Mouse (Mus musculus): ENCODE measurements at regions not wholly inside any gene's neighbourhood (a gene's known extent, or its start where the extent isn't known, plus 50 kb on each side); places are given as distances from the start of the nearest gene placed in this dataset.

GRCm38 (mm10) chr13:51899319-51900042 lies 53.0 kb downstream of the Gadd45g start:
- Histone ChIP-seq H3K9me3 (peaks cover 4% of the 10 kb centered on the region), H3K27me3 (no peaks in the 10 kb centered on the region), H3K9ac (0 out of 2 replicates have a peak overlapping the region, but pooled peaks have one; percentile 31), H3K27ac (peak overlapping the region; percentile 39; the same call in 1 of the 2 replicates), H3K4me3 (no peak overlapping the region), H3K4me2 (replicated peaks) (no peak overlapping the region), H3K4me1 (peaks cover 22% of the 10 kb centered on the region), H3K36me3 (no peaks in the 10 kb centered on the region)
- WGBS: 38% methylated on average over 9 of the region's 9 CpGs
- no peak for ATAC-seq (ENCODE audit: low FRiP score, low read depth)

GRCm38 (mm10) chr13:51900043-51900440 lies 53.6 kb downstream of the Gadd45g start:
- H3K4me2 ChIP-seq (replicated peaks): no peak overlapping the region
- peaks cover 22% of the 10 kb centered on the region for H3K4me1 ChIP-seq
- H3K9ac ChIP-seq: no peak overlapping the region
- no peaks in the 10 kb centered on the region for H3K27me3 ChIP-seq
- H3K4me3 ChIP-seq: no peak overlapping the region
- 69% methylated on average over 3 of the region's 3 CpGs for WGBS
- no peak overlapping the region for H3K27ac ChIP-seq
- H3K9me3 ChIP-seq: peaks cover under 1% of the 10 kb centered on the region
- ATAC-seq (ENCODE audit: low FRiP score, low read depth): no peak
- H3K36me3 ChIP-seq: no peaks in the 10 kb centered on the region

DNA sequence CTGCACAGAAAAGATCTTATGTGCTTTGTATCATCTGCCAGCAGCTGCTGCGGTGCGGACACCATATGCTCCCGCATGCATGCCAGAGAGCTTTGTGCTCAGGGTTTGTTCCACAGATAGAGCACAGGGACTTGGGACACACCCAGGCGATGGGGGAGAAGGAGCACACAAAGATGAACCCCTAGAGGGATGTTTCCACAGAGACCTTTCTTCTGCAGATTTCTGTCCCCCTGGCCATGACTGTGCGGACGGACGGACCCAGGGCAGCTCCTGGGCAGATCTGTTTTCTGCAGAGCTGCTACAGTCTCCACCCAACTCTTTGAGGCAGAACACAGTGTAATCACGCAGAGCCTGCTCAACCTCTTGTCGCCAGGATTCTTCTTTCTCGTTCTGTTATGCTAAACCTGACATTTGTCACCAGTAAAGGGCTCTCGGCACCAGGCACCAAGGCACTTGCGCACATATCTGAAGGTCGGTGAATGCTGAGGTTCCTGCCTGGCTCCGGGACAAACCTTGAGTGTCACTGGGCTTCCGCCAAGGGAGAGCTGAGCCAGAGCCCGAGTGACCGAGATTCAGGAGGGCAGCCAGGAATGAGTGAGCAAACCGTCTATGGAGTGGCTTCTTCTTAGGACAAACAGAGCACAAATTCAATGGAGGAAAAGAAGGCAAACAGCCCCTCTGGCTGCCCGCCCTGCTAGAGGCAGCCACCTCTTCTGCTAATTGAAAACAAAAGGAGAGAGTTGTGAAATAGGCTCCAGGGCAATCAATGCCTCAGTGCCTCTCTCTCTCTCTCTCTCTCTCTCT lies 56.2 kb downstream of the Gadd45g start:
- H3K4me3 ChIP-seq: peak overlapping the region; percentile 9; the same call in 1 of the 2 replicates
- peak overlapping the region; percentile 58 for H3K4me2 ChIP-seq (replicated peaks)
- ATAC-seq (ENCODE audit: low FRiP score, low read depth): peak; percentile 20; the same call in 1 of the 2 replicates

GRCm38 (mm10) chr13:51903324-51903939 lies 57.0 kb downstream of the Gadd45g start:
- H3K36me3 ChIP-seq: no peaks in the 10 kb centered on the region
- peak; percentile 66 for ATAC-seq (ENCODE audit: low FRiP score, low read depth)
- WGBS: 14% methylated on average over 5 of the region's 11 CpGs
- H3K27me3 ChIP-seq: no peaks in the 10 kb centered on the region
- H3K9me3 ChIP-seq: no peaks in the 10 kb centered on the region
- no peak overlapping the region for H3K4me3 ChIP-seq
- H3K4me2 ChIP-seq (replicated peaks): peak overlapping the region; percentile 58
- H3K27ac ChIP-seq: no peak overlapping the region
- peaks cover 22% of the 10 kb centered on the region for H3K4me1 ChIP-seq
- H3K9ac ChIP-seq: no peak overlapping the region

More for the DNA sequence above, 56.2 kb downstream of the Gadd45g start:
- H3K36me3 ChIP-seq: no peaks in the 10 kb centered on the region
- peak overlapping the region; percentile 53 for H3K9ac ChIP-seq
- H3K4me1 ChIP-seq: peaks cover 22% of the 10 kb centered on the region
- 29% methylated on average over 18 of the region's 19 CpGs for WGBS
- no peaks in the 10 kb centered on the region for H3K27me3 ChIP-seq
- no peaks in the 10 kb centered on the region for H3K9me3 ChIP-seq
- peak overlapping the region; percentile 56; the same call in 1 of the 2 replicates for H3K27ac ChIP-seq

- Histone ChIP-seq H3K4me3 (no peak overlapping the region), H3K9me3 (no peaks in the 10 kb centered on the region), H3K4me2 (replicated peaks) (no peak overlapping the region), H3K27ac (no peak overlapping the region), H3K36me3 (no peaks in the 10 kb centered on the region), H3K4me1 (peaks cover 16% of the 10 kb centered on the region), H3K27me3 (no peaks in the 10 kb centered on the region), H3K9ac (no peak overlapping the region)
- ATAC-seq (ENCODE audit: low FRiP score, low read depth): no peak
- WGBS: 90% methylated on average over 5 of the region's 5 CpGs
Observed at GRCm38 (mm10) chr13:51905270-51905669, 58.8 kb downstream of the Gadd45g start.

- H3K27ac ChIP-seq: no peak overlapping the region
- no peak for ATAC-seq (ENCODE audit: low FRiP score, low read depth)
- peaks cover 16% of the 10 kb centered on the region for H3K4me1 ChIP-seq
- H3K9me3 ChIP-seq: no peaks in the 10 kb centered on the region
- H3K36me3 ChIP-seq: no peaks in the 10 kb centered on the region
- H3K27me3 ChIP-seq: no peaks in the 10 kb centered on the region
- no peak overlapping the region for H3K4me2 ChIP-seq (replicated peaks)
- WGBS: 85% methylated on average over 3 of the region's 3 CpGs
- no peak overlapping the region for H3K9ac ChIP-seq
- H3K4me3 ChIP-seq: no peak overlapping the region
Observed at GRCm38 (mm10) chr13:51906103-51906502, 59.6 kb downstream of the Gadd45g start.

DNA sequence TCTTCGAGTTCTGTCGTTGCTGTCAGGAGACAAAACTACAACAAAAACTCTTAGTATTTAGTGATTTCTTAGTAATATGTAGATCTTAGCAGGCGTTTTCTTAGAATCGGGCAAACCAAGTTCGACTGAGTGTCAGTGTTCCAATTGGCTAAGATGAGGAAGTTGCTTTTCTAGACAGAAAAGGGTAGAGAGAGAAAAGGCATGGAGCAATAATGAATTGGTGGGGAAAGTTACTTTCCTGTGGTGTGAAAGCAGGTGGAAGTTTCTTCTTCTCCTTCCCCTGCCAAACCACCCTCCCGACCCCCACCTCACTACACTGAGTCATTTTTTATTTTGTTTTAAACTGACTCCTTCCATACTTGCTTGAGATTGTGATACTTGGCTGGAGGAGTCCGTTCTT lies 62.0 kb downstream of the Gadd45g start:
- H3K9me3 ChIP-seq: no peaks in the 10 kb centered on the region
- WGBS: 86% methylated on average over 7 of the region's 7 CpGs
- ATAC-seq (ENCODE audit: low FRiP score, low read depth): no peak
- peaks cover 3% of the 10 kb centered on the region; the same call in 1 of the 2 replicates for H3K27me3 ChIP-seq
- H3K4me3 ChIP-seq: no peak overlapping the region
- H3K9ac ChIP-seq: no peak overlapping the region
- H3K27ac ChIP-seq: no peak overlapping the region
- no peak overlapping the region for H3K4me2 ChIP-seq (replicated peaks)
- no peaks in the 10 kb centered on the region for H3K36me3 ChIP-seq
- peaks cover 16% of the 10 kb centered on the region for H3K4me1 ChIP-seq

DNA sequence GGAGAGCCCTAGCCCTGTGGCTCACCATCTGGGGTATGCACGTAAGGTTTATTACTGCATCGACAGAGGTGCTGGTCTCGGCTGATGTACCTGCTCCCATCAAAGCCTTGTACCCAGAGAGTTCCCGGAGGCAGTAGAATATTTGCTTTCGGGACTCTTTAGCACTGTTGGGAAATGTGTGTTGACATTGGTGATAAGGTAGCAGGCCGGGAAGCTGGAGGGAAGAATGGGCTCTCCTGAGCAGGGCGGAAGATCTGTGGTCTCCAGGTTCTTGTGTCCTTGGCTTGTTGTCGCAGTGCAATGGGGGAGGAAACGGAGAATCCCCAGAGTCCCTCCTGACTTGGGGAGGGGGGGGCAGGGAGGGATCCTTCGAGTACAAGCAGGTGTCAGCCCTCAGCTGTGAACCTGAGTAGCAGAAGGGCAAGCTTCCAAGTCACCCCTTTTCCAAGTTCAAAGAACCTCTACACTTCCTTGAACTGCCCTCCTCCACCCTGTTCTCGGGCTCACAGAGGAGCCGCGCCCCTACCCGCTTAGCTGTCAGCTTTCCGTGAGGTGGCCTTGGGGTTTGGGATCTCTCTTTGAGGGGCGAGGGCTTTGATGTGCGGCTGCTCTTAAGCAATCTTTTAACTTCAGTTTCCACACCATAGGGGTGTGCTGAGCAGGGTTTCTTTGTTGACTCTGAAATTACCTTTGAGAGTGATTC lies 65.0 kb downstream of the Gadd45g start:
- peaks cover 13% of the 10 kb centered on the region for H3K4me1 ChIP-seq
- H3K4me3 ChIP-seq: no peak overlapping the region
- H3K9ac ChIP-seq: no peak overlapping the region
- ATAC-seq (ENCODE audit: low FRiP score, low read depth): no peak
- no peaks in the 10 kb centered on the region for H3K36me3 ChIP-seq
- peaks cover 3% of the 10 kb centered on the region; the same call in 1 of the 2 replicates for H3K27me3 ChIP-seq
- no peak overlapping the region for H3K27ac ChIP-seq
- WGBS: 46% methylated on average over 17 of the region's 17 CpGs
- H3K4me2 ChIP-seq (replicated peaks): no peak overlapping the region
- H3K9me3 ChIP-seq: no peaks in the 10 kb centered on the region

DNA sequence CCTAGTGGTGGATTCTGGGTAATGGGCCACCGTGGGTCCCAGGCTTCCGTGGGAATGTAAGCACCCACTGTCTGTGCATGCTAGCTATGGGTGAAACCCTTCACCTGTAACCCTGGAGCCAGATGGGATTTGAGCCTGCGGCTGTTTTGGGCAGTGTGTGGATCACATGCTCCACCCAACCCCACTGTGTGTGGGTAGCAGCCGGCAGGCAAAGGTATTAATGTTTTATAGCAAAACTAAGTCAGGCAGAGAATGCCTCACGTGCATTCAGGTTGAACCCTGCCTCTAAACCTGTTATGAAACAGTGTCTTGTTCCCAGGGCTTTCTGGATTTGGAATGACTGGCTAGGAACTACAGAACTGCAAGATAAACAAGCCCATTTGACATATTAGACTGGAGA lies 66.0 kb downstream of the Gadd45g start:
- Histone ChIP-seq H3K27me3 (peaks cover 12% of the 10 kb centered on the region; the same call in 1 of the 2 replicates), H3K36me3 (no peaks in the 10 kb centered on the region), H3K27ac (no peak overlapping the region), H3K4me2 (replicated peaks) (no peak overlapping the region), H3K9me3 (no peaks in the 10 kb centered on the region), H3K9ac (no peak overlapping the region), H3K4me1 (peaks cover 15% of the 10 kb centered on the region), H3K4me3 (no peak overlapping the region)
- 45% methylated on average over 5 of the region's 5 CpGs for WGBS
- ATAC-seq (ENCODE audit: low FRiP score, low read depth): no peak

DNA sequence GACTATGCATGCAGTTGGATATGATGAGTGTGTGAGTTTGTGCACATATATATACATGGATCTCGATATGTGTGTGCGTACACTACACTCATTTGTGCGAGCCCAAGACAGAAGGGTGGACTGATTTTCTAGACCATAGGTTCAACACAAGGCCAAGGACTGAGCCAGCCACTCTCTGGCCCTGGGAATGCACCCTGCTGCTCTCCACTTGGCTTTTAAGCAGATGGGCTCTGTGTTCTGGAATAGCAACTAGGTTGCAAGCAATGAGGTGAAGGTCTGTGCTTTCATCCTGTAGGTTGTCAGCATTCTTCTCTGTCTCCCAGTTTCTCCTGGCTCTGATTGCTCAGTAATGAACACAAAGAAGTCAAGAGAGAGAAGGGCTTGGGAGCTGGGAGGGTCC lies 66.5 kb downstream of the Gadd45g start:
- Histone ChIP-seq H3K4me3 (no peak overlapping the region), H3K27ac (no peak overlapping the region), H3K27me3 (peaks cover 17% of the 10 kb centered on the region; the same call in 1 of the 2 replicates), H3K9me3 (no peaks in the 10 kb centered on the region), H3K9ac (no peak overlapping the region), H3K36me3 (no peaks in the 10 kb centered on the region), H3K4me2 (replicated peaks) (no peak overlapping the region), H3K4me1 (peaks cover 20% of the 10 kb centered on the region)
- ATAC-seq (ENCODE audit: low FRiP score, low read depth): no peak
- 92% methylated on average over 3 of the region's 3 CpGs for WGBS

- no peak overlapping the region for H3K4me3 ChIP-seq
- WGBS: 50% methylated on average over 15 of the region's 15 CpGs
- ATAC-seq (ENCODE audit: low FRiP score, low read depth): no peak
- H3K27ac ChIP-seq: no peak overlapping the region
- peaks cover 39% of the 10 kb centered on the region for H3K27me3 ChIP-seq
- no peak overlapping the region for H3K4me2 ChIP-seq (replicated peaks)
- H3K36me3 ChIP-seq: no peaks in the 10 kb centered on the region
- H3K9me3 ChIP-seq: no peaks in the 10 kb centered on the region
- H3K9ac ChIP-seq: no peak overlapping the region
- peaks cover 54% of the 10 kb centered on the region for H3K4me1 ChIP-seq
Observed at GRCm38 (mm10) chr13:51916666-51917240, 70.3 kb downstream of the Gadd45g start.
